Mouse (Mus musculus): Measurements from ENCODE around the gene Rnf220. TPM values are rescaled to one million over a fixed set of nuclear protein-coding genes. Genes with fewer than 3 reads are reported as not detected.

Rnf220 gene
- polyA plus RNA-seq, 1 experiment from 2014 or later: 55.5 TPM

- peak overlapping the region; percentile 46 for H3K9ac ChIP-seq (ENCODE audit: low read depth, low read length)
- ATAC-seq (ENCODE audit: low FRiP score) (peak; percentile 90), DNase-seq (ENCODE audit: low spot score) (peak; percentile 84)
- no peaks in the 10 kb centered on the region for H3K36me3 ChIP-seq (ENCODE audit: control insufficient read depth, insufficient read depth, low read length)
- H3K27me3 ChIP-seq (ENCODE audit: control insufficient read depth, insufficient read depth, low read length): peaks cover 55% of the 10 kb centered on the region
- peak overlapping the region; percentile 32 for H3K4me3 ChIP-seq (ENCODE audit: low read depth, low read length)
- H3K4me2 ChIP-seq (replicated peaks; ENCODE audit: low read depth, low read length): peak overlapping the region; percentile 84
- H3K4me1 ChIP-seq (replicated peaks; ENCODE audit: control insufficient read depth, insufficient read depth, low read length): peaks cover 10% of the 10 kb centered on the region; the same call in 1 of the 2 replicates
- WGBS: under 1% methylated on average over 69 of the region's 69 CpGs
- peak overlapping the region; percentile 69 for H3K27ac ChIP-seq (ENCODE audit: low read depth, low read length)
- H3K9me3 ChIP-seq (ENCODE audit: control insufficient read depth, low read length): no peaks in the 10 kb centered on the region
Observed at GRCm38 (mm10) chr4:117484256-117485044, 12.4 kb downstream of the Rnf220 start.

- peaks cover 10% of the 10 kb centered on the region; the same call in 1 of the 2 replicates for H3K4me1 ChIP-seq (replicated peaks; ENCODE audit: control insufficient read depth, insufficient read depth, low read length)
- H3K9me3 ChIP-seq (ENCODE audit: control insufficient read depth, low read length): no peaks in the 10 kb centered on the region
- 2% methylated on average over 15 of the region's 15 CpGs for WGBS
- no peak for ATAC-seq (ENCODE audit: low FRiP score)
- H3K36me3 ChIP-seq (ENCODE audit: control insufficient read depth, insufficient read depth, low read length): no peaks in the 10 kb centered on the region
- H3K27me3 ChIP-seq (ENCODE audit: control insufficient read depth, insufficient read depth, low read length): peaks cover 51% of the 10 kb centered on the region
- peak overlapping the region; percentile 32 for H3K4me3 ChIP-seq (ENCODE audit: low read depth, low read length)
- H3K4me2 ChIP-seq (replicated peaks; ENCODE audit: low read depth, low read length): peak overlapping the region; percentile 84
- peak overlapping the region; percentile 46; the same call in 1 of the 2 replicates for H3K9ac ChIP-seq (ENCODE audit: low read depth, low read length)
- peak; percentile 58 for DNase-seq (ENCODE audit: low spot score)
- peak overlapping the region; percentile 69 for H3K27ac ChIP-seq (ENCODE audit: low read depth, low read length)
Observed at GRCm38 (mm10) chr4:117483931-117484255, 13.0 kb downstream of the Rnf220 start.

GRCm38 (mm10) chr4:117482103-117482502 lies 14.7 kb downstream of the Rnf220 start:
- WGBS: 72% methylated on average over 5 of the region's 5 CpGs
- DNase-seq (ENCODE audit: low spot score) (no peak), ATAC-seq (ENCODE audit: low FRiP score) (no peak)
- H3K4me3 ChIP-seq (ENCODE audit: low read depth, low read length): no peak overlapping the region
- H3K27ac ChIP-seq (ENCODE audit: low read depth, low read length): no peak overlapping the region
- no peaks in the 10 kb centered on the region for H3K9me3 ChIP-seq (ENCODE audit: control insufficient read depth, low read length)
- no peak overlapping the region for H3K9ac ChIP-seq (ENCODE audit: low read depth, low read length)
- H3K27me3 ChIP-seq (ENCODE audit: control insufficient read depth, insufficient read depth, low read length): peaks cover 34% of the 10 kb centered on the region
- peaks cover 10% of the 10 kb centered on the region; the same call in 1 of the 2 replicates for H3K4me1 ChIP-seq (replicated peaks; ENCODE audit: control insufficient read depth, insufficient read depth, low read length)
- H3K4me2 ChIP-seq (replicated peaks; ENCODE audit: low read depth, low read length): no peak overlapping the region
- no peaks in the 10 kb centered on the region for H3K36me3 ChIP-seq (ENCODE audit: control insufficient read depth, insufficient read depth, low read length)

- DNase-seq (ENCODE audit: low spot score) (peak; percentile 44), ATAC-seq (ENCODE audit: low FRiP score) (peak; percentile 43)
- H3K9me3 ChIP-seq (ENCODE audit: control insufficient read depth, low read length): no peaks in the 10 kb centered on the region
- no peak overlapping the region for H3K4me2 ChIP-seq (replicated peaks; ENCODE audit: low read depth, low read length)
- peaks cover 10% of the 10 kb centered on the region; the same call in 1 of the 2 replicates for H3K4me1 ChIP-seq (replicated peaks; ENCODE audit: control insufficient read depth, insufficient read depth, low read length)
- no peak overlapping the region for H3K9ac ChIP-seq (ENCODE audit: low read depth, low read length)
- 29% methylated on average over 11 of the region's 11 CpGs for WGBS
- peaks cover 28% of the 10 kb centered on the region for H3K27me3 ChIP-seq (ENCODE audit: control insufficient read depth, insufficient read depth, low read length)
- no peak overlapping the region for H3K4me3 ChIP-seq (ENCODE audit: low read depth, low read length)
- no peaks in the 10 kb centered on the region for H3K36me3 ChIP-seq (ENCODE audit: control insufficient read depth, insufficient read depth, low read length)
- peak overlapping the region; percentile 71 for H3K27ac ChIP-seq (ENCODE audit: low read depth, low read length)
Observed at GRCm38 (mm10) chr4:117480611-117481445, 16.0 kb downstream of the Rnf220 start.

GRCm38 (mm10) chr4:117479951-117480350 lies 16.9 kb downstream of the Rnf220 start:
- ATAC-seq (ENCODE audit: low FRiP score) (no peak), DNase-seq (ENCODE audit: low spot score) (no peak)
- Histone ChIP-seq H3K9me3 (ENCODE audit: control insufficient read depth, low read length) (no peaks in the 10 kb centered on the region), H3K27me3 (ENCODE audit: control insufficient read depth, insufficient read depth, low read length) (peaks cover 21% of the 10 kb centered on the region), H3K4me2 (replicated peaks; ENCODE audit: low read depth, low read length) (no peak overlapping the region), H3K36me3 (ENCODE audit: control insufficient read depth, insufficient read depth, low read length) (no peaks in the 10 kb centered on the region), H3K9ac (ENCODE audit: low read depth, low read length) (no peak overlapping the region), H3K27ac (ENCODE audit: low read depth, low read length) (no peak overlapping the region), H3K4me1 (replicated peaks; ENCODE audit: control insufficient read depth, insufficient read depth, low read length) (peaks cover 7% of the 10 kb centered on the region; the same call in 1 of the 2 replicates), H3K4me3 (ENCODE audit: low read depth, low read length) (no peak overlapping the region)
- WGBS: 48% methylated on average over 6 of the region's 6 CpGs

- H3K4me2 ChIP-seq (replicated peaks; ENCODE audit: low read depth, low read length): no peak overlapping the region
- no peaks in the 10 kb centered on the region for H3K36me3 ChIP-seq (ENCODE audit: control insufficient read depth, insufficient read depth, low read length)
- DNase-seq (ENCODE audit: low spot score): no peak
- WGBS: 85% methylated on average over 15 of the region's 15 CpGs
- H3K4me3 ChIP-seq (ENCODE audit: low read depth, low read length): no peak overlapping the region
- peaks cover 7% of the 10 kb centered on the region; the same call in 1 of the 2 replicates for H3K4me1 ChIP-seq (replicated peaks; ENCODE audit: control insufficient read depth, insufficient read depth, low read length)
- no peak overlapping the region for H3K9ac ChIP-seq (ENCODE audit: low read depth, low read length)
- peaks cover 12% of the 10 kb centered on the region for H3K27me3 ChIP-seq (ENCODE audit: control insufficient read depth, insufficient read depth, low read length)
- no peak for ATAC-seq (ENCODE audit: low FRiP score)
- H3K9me3 ChIP-seq (ENCODE audit: control insufficient read depth, low read length): no peaks in the 10 kb centered on the region
- no peak overlapping the region for H3K27ac ChIP-seq (ENCODE audit: low read depth, low read length)
Observed at GRCm38 (mm10) chr4:117478101-117478673, 18.7 kb downstream of the Rnf220 start.

- H3K4me2 ChIP-seq (replicated peaks; ENCODE audit: low read depth, low read length): no peak overlapping the region
- 69% methylated on average over 5 of the region's 5 CpGs for WGBS
- no peak overlapping the region for H3K27ac ChIP-seq (ENCODE audit: low read depth, low read length)
- peaks cover 7% of the 10 kb centered on the region; the same call in 1 of the 2 replicates for H3K4me1 ChIP-seq (replicated peaks; ENCODE audit: control insufficient read depth, insufficient read depth, low read length)
- no peak overlapping the region for H3K9ac ChIP-seq (ENCODE audit: low read depth, low read length)
- no peaks in the 10 kb centered on the region for H3K36me3 ChIP-seq (ENCODE audit: control insufficient read depth, insufficient read depth, low read length)
- no peak overlapping the region for H3K4me3 ChIP-seq (ENCODE audit: low read depth, low read length)
- H3K9me3 ChIP-seq (ENCODE audit: control insufficient read depth, low read length): no peaks in the 10 kb centered on the region
- peaks cover 12% of the 10 kb centered on the region for H3K27me3 ChIP-seq (ENCODE audit: control insufficient read depth, insufficient read depth, low read length)
- DNase-seq (ENCODE audit: low spot score) (no peak), ATAC-seq (ENCODE audit: low FRiP score) (no peak)
Observed at GRCm38 (mm10) chr4:117477401-117477800, 19.5 kb downstream of the Rnf220 start.

GRCm38 (mm10) chr4:117476777-117477176 lies 20.1 kb downstream of the Rnf220 start:
- Histone ChIP-seq H3K27ac (ENCODE audit: low read depth, low read length) (no peak overlapping the region), H3K27me3 (ENCODE audit: control insufficient read depth, insufficient read depth, low read length) (peaks cover 7% of the 10 kb centered on the region), H3K9ac (ENCODE audit: low read depth, low read length) (no peak overlapping the region), H3K9me3 (ENCODE audit: control insufficient read depth, low read length) (no peaks in the 10 kb centered on the region), H3K36me3 (ENCODE audit: control insufficient read depth, insufficient read depth, low read length) (no peaks in the 10 kb centered on the region), H3K4me3 (ENCODE audit: low read depth, low read length) (no peak overlapping the region), H3K4me1 (replicated peaks; ENCODE audit: control insufficient read depth, insufficient read depth, low read length) (peaks cover 7% of the 10 kb centered on the region; the same call in 1 of the 2 replicates), H3K4me2 (replicated peaks; ENCODE audit: low read depth, low read length) (no peak overlapping the region)
- DNase-seq (ENCODE audit: low spot score) (no peak), ATAC-seq (ENCODE audit: low FRiP score) (no peak)
- 69% methylated on average over 4 of the region's 4 CpGs for WGBS

Measured in hindbrain, embryonic 11.5 days (tissue).